Mouse (Mus musculus): ENCODE measurements around the gene Arhgef15.

The Arhgef15 gene

DNA sequence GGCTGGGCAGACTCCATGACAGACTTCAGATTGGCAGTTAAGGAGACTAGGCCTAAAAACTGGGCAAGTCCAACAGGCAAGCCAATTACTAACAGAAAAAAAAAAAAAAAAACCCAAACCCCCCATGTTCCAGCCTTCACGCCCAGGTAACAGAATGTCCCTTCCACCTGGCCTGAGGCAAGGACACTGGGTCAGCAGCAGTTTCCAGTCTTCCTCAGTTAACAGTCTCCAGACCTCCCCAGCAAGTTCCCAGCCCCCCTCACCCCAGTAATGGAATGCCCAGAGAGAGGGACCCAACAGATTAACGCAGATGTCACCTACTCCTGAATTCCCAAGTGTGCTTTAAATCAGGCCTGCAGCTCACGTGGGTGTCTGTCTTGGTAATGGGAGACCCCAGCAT, 34.1 kb downstream of the Arhgef15 start:
- DNase-seq (ENCODE audit: low spot score in 2 of 2) = no peak

DNA sequence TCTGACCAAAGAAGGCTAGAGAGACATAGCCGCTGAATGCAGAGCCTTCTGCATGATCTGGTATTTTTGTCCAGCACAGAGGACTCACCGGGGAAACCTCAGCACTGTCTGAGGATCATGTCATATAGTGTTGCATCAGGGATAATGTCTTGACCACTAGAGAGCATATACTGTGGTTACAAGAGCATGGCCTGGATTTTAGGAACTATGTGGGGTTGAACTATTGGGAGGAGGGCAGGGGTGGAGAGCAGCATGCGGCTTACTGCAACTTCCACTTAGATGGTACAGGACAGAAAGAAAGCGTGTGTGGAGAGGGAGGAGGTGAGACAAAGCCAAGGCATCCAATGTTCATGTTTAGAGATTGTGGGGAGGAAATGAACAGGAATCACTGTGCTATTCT, 42.7 kb downstream of the Arhgef15 start:
- no peak for DNase-seq (ENCODE audit: low spot score in 2 of 2)

DNA sequence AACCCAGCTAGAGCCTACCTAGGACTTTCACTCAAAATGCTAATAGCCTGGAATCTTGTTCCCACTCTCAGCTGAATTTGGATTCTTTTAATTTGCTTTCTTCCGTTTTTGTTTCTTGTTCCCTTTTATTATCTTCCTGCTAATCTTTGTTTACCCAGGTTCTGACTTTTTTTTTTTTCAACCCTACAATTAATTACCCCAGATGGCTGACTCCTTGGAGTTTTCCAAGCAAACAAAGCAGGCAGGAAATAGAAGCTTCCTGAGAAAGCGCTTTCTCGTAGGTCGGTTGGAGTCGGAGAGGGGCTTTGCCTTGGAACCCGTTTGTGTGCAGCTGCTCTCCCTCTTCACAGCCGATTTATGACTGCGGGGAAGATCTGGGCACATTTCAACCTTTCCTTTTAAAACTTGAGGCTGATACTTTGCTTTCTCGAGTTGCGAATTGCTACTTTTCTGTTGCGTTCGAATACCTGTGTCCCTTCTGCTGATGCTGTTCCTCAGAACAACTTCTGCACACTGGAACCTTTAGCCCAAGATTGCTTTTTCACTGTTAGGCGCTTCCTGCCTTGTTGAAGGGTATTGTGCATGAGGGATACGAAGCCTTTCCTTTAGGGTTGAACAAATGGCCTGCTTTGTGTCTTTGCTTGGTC, 45.6 kb downstream of the Arhgef15 start:
- DNase-seq (ENCODE audit: low spot score in 2 of 2) = peak in 1 of 2 experiments; percentile 50

DNA sequence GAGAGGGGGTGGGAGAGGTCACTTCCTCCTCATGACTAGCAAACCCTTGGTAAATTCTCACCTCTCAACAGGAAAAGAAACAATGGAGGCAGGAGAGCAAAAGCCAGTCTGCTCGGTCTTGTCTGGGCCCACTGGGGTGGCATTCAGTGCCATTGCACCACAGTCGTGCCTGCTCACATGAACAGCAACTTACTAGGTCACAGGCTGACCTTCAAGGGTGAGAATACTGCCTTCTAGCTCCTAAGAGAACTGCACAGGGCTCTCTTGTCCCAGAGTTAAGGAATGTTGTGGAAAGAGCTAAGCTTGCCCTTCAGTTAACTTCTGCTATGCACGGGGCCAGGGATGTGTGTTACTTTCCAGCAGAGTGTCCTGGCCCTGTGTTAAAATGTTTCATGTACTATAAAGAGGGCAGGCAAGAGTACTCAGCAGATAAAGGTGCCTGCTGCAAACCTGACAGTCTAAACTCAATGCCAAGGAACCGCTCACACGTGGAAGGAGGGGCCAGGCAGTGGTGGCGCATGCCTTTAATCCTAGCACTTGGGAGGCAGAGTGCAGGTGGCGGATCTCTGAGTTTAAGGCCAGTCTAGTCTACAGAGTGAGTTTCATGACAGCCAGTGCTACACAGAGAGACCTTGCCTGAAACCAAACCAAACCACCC, 48.3 kb downstream of the Arhgef15 start:
- no peak for DNase-seq (ENCODE audit: low spot score in 2 of 2)

DNA sequence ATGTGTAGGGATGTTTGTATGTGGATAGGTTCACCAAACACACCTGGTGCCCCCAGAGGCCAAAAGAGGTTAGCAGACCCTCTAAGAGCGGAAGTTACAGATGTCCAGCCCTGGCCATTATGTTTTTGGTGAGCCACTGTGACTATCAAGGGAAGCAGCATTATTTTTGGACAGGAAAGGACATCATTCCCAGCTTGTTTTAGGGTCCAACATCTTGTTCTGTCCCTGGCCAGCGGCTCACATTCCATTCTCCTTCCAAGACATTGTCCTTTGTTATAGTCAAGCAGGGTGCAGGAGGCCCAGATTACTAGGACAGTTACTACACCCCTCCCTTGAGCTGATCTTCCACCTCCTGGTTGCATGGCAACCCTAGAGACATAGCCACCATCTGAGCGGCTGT, 50.0 kb downstream of the Arhgef15 start:
- peak in 1 of 2 experiments; percentile 46 for DNase-seq (ENCODE audit: low spot score in 2 of 2)

DNA sequence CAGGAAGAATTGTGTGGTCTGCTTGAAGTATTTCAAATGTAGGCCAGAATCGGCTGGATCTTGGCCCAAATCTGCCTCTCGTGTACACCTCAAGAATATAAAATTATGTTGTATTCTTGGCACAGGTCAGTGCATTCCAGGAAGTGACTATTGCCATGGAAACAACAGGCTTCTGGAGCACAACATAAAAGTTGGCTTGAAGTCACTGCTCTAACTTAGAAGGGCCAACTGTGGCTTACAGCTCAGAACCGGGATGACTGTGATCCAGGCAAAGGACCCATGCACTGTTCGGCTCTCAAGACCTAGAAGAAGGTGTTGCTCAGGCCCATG, 50.9 kb downstream of the Arhgef15 start:
- no peak for DNase-seq (ENCODE audit: low spot score in 2 of 2)

DNA sequence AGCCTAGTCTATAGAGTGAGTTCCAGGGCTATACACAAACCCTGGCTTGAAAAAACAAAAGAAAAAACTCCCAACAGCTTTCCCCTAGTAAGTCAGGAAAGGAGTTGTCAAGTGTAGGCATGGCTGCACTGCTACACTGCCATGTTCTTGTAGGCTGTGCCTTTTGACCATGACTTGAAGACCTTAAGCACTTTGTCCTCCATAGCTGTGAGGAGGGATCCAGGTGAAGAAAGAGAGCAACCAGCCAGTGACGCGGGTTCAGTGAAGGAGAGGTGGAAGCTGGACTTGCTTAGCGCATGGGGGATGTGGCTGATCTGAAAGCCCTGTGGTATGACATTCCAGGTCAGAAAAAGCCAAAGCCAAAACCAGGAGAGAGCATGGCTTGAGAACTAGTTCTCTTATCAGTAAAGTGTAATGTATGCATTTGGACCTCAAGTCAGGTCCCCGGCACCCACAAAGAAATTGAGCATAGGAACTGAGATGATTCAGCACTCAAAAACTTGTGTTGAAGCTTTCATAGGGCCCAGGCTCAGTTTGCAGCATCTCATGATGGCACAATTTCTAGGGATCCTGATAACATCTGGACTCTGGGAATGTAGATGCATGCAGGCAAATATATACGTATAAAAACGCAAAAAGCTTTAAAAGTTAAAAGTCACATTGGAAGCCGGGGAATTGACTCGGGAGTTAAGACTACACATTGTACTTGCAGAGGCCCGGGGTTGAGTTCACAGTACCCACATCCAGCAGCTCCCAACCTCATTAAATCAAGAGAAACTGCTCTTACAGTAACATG, 51.4 kb downstream of the Arhgef15 start:
- no peak for DNase-seq (ENCODE audit: low spot score in 2 of 2)

DNA sequence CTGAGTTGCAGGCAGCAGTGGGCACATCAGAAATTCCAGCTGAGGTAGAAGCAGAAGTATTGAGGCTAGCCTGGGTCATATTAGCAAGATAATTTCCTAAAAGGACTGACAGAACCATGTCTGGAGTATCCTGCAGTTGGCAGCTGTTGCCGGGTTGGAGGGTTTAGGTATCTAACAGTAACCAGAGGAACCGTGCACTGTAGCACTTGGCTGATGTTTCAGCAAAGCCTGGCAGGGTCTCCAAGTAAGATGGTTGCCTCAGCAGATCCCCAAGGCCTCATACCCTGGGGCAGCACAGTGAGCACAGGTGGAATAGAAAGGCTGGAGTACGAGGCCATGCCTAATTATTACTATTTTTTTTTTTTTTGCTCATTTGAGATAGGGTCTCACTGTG, 52.1 kb downstream of the Arhgef15 start:
- no peak for DNase-seq (ENCODE audit: low spot score in 2 of 2)

DNA sequence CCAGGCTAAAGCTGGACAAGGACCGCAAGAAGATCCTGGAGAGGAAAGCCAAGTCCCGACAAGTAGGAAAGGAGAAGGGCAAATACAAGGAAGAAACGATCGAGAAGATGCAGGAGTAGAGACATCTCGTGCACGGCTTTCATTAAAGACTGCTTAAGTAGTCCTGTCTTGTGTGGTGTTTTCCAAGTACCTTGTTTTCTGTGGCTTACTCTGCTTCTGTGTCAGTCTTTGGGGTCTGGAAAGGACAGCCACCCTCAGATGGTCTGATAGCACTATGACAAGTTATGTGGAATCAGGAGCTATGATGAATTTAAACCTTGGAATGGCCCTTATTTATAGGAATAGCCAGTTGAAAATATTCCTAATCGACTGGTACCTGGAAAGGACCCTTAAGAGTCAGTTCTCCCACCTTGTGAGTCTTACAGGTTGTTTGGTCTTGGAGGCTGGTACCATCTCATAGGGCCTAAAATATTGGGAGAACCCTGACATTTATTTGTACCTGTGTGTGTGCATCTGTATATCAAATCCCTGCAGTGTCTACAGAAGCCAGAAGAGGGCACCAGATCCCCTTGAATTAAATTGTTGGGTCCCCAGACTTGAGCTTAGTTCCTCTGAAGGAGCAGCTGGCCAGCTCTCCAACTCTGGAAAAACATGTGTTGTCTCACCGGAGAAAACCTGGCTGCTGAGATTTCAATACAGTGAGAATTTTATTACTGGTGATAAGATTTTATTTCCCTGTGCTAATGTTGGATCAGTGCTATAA, 52.7 kb downstream of the Arhgef15 start:
- DNase-seq (ENCODE audit: low spot score in 2 of 2) = peak; percentile 61 to 79

DNA sequence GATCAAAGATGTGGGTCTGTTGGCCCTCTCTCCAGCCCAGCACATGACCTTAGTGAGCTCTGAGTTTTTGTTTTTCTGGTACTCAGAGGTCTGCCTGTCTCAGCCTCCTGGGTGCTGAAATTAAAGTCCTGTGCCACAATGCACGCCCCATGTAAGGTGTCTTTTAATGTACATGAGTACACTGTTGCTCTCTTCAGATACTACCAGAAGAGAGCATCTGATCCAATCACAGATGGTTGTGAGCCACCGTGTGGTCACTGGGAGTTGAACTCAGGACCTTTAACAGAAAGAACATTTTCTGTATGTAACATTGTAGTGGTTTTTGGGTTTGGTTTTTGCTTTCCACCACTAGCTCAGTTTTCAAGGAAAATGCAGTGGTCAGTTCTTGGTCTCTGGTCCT, 53.5 kb downstream of the Arhgef15 start:
- no peak for DNase-seq (ENCODE audit: low spot score in 2 of 2)

DNA sequence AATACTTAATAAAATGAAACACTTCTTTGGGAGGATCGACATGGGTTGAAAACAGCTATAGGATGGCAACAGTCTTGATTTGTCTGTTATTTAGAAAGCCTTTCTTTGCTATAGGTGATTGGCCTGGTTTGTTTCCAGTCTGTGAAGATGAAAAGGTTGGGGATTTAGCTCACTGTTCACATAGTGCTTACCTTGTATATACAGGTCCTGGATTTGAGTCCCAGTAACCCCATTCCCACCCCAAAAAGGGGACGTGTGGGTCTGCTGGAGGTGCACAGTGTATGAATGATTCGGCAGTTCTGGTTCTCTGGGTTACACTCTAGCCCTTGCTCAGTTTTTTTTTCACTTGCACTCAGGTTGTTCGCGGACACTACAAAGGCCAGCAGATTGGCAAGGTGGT, 54.5 kb downstream of the Arhgef15 start:
- no peak for DNase-seq (ENCODE audit: low spot score in 2 of 2)

DNA sequence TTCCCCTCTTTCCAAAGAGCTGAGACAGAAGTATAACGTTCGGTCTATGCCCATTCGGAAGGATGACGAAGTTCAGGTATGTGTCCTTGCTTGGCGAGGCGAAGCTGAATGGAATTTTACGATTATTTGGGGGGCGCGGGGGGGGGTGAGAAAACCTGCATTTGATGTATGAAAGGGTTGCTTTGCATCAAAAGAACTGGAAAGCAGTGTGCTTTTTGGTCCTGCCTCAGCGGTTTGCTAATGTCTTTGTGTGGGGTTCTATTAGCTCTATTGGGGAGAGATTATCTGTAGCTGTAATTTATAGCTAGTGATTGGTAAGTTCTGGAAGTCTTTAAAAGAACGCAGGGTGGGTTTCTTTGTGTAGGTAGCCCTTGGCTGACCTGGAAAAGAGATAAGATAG, 54.9 kb downstream of the Arhgef15 start:
- no peak for DNase-seq (ENCODE audit: low spot score in 2 of 2)

DNA sequence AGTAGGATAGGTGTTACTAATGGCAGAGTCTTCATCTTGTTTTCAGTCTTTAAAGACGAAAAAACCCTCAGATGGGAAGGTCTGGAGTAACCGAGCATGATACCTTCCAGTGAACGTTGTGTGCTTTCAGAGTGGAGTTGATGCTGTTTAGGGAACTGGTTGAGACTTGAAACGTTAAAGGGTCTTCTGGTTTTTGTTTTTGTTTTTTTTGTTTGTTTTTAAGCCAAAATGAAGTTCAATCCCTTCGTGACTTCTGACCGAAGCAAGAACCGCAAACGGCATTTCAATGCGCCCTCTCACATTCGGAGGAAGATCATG, 55.3 kb downstream of the Arhgef15 start:
- no peak for DNase-seq (ENCODE audit: low spot score in 2 of 2)

DNA sequence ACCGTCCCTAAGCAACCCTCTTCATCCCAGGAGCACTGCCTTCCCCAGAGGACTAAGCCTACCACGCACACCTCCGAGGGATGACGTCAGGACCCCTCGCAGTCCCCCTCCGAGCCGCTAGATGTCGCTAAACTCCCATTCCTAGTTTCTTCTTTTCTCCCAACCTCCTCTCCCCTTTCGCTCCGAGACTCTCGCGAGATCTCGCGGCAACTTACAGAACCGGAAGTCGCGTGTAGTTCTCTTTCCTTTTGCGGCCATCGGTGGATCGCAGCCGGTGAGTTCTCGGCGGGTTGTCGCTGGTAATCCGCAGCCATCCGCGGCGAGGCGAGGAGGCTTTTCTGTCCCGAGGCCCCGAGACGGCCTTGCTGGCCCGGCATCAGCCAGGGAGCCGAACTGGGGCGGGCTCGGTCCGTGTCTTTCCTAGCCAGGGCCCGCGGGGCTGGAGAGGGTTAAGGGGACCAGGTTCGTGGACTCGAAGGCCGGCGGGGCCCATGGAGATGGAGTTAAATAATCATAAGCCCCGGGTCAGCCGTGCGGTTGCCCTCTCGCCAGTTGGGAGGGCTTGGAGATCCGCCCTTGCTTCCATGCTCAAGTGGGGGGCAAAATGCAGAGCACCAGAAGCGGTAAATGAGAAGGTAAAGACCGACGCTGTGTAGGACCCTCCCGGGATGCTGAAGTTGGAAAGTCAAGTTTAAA, 55.8 kb downstream of the Arhgef15 start, which contains the start of gene Rpl26:
TSS of gene Rpl26 (plus strand) at position 233 of the 696 bp plus-strand sequence.
- peak; percentile 94 to 98 for DNase-seq (ENCODE audit: low spot score in 2 of 2)

DNA sequence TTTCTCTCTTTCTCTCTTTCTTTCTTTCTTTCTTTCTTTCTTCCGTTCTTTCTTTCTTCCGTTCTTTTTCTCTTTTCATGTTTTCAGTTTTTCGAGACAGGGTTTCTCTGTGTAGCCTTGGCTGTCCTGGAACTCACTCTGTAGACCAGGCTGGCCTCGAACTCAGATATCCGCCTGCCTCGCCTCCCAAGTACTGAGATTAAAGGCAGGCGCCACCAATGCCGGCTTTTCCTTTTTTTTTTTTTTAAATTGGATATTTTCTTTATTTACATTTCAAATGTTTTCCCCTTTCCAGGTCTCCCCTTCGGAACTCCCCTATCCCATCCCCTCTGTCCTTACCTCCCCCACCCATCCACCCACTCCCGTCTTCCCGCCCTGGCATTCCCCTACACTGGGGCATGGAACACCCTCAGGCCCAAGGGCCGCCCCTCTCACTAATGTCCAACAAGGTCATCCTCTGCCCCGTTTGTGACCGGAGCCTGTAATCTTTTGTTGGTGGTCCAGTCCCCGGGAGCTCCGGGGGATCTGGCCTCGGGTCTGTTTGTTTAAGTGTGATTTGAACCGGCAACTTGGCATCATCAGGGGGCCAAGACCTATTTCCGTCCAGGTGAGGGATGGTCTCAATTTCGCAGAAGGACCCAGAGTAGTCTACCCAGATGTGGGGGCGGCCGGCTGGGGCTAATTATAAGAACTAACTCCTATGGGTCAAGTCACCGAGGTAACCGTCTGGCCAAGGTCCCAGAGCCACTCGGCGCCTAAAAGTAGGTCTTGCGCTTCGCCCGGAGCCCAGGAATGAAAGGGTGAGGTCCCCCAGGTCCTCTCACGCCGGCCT, 56.5 kb downstream of the Arhgef15 start:
- no peak for DNase-seq (ENCODE audit: low spot score in 2 of 2)

DNA sequence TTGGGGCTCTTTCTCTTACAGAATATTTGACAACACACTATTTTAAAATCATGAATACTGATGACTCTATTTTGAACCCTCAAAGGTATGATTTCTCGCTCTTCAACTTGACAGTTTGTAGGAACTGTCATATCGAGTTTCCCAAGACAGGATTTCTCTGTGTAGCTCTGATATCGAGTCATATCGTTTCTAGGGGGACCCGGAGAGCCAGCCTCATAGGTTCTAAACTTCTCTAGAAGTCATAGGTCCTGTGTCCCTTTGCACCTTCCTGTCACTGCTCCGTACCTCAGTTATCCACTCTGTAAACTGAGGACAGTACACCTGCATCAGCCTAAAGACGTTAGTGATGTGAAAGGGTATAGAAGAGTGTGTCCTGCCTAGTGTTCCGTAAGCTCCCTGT, 57.5 kb downstream of the Arhgef15 start:
- DNase-seq (ENCODE audit: low spot score in 2 of 2) = no peak

DNA sequence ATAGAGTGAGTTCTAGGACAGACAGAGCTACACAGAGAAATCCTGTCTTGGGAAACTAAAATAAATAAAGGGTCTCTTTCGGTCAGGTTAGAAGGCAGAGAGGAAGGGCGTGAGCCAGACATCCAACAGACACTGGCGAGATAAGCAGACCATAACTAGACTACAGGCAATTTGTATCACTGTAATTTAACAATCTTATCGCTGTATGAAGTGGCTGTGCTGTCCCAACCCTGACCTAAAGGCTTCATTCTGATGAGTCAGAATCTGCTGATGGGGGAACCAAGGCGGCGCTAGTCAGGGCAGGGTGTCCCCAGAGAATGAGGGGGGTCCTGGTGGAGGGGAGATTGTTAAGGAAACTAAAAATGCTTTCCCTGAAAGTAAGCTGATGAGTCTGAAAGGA, 58.5 kb downstream of the Arhgef15 start:
- DNase-seq (ENCODE audit: low spot score in 2 of 2) = no peak

DNA sequence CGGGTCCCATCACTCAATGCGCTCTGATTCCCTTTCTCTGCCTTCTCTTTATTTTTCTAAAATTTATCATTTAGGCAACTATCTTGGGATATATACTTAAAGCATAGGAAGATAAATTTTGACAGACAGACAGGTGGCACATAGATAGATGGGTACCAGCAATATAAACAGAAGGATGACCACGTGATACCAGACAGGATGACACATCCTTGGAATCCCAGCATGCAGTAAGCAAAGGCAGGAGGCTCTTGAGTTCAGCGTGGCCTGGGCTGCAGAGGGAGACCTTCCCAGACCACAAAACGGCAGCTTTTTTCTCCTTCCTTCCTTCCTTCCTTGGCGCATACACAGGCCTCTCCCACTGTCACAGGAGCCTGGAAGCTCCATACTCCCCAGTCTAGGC, 59.4 kb downstream of the Arhgef15 start:
- DNase-seq (ENCODE audit: low spot score in 2 of 2) = no peak

DNA sequence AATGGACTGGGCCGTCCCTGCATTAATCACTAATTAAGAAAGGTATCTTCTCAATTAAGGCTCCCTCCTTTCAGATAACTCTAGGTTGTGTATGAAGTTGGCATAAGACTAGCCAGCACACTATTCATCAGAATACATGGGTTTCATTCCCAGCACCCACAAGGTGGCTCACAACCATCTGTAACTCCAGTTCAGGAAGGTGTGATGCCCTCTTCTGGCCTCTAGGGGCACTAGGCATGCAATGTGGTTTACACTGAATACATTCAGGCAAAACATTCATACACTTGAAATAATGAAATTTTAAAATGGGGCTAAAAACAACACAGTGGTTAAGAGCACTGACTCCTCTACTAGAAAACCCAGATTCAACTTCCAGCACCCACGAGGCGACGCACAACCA, 60.2 kb downstream of the Arhgef15 start:
- DNase-seq (ENCODE audit: low spot score in 2 of 2) = no peak

DNA sequence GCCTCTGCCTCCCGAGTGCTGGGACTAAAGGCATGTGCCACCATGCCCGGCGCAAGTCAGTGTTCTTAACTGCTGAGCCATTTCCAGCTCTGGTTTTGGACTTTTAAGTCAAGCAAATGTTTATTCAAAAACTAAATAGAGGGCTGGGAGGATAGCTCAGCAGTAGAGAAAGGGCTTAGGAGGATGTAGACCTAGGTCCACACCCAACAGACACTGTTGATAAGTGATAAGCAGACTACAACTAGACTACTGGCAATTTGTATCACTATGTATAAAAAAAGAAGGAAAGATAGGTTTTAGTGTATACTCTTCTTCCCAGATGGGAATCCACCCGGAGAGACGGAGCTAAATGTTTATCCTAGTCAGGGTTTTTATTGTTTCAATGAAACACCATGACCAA, 61.0 kb downstream of the Arhgef15 start:
- no peak for DNase-seq (ENCODE audit: low spot score in 2 of 2)

DNA sequence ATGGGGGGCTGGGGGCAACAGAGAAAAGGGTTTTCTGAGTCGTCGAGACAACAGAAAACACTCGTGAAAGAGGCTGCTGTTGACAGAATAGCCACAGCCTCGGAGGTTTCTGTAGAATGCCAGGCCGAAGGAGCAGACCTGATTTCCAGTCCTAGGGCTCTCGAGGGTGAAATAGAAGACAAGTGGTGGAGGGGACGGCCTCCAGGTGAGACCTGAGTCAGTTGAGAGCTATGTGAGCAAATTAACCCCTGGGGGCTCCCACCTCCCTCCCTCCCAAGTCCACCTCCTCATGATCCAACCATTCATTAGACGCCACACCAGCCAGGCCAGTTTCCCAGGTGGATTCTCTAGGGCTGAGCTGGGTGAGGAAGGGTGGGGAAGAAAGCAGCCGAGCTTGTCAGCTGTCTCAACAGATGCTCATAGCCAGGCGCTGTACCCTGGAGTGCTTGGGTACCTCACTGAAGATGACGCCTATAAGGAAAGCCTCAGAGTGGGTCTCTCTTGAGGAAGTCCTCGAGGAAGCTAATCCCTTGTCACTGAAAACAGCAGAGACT, 63.3 kb downstream of the Arhgef15 start:
- DNase-seq (ENCODE audit: low spot score in 2 of 2) = no peak
